Mouse (Mus musculus) stomach, embryonic 16.5 days (tissue): Measurements from ENCODE around the gene Arid3c. TPM values are rescaled to one million over a fixed set of nuclear protein-coding genes. Genes with fewer than 3 reads are reported as not detected.
"Not testable (repeated sequence)": the region's sequence is repeated elsewhere in the genome, so short reads cannot be mapped to it uniquely, and the experiment has no call there.

Experiments used
- ATAC-seq: fragments of 200-750 bp; cut with Nextera tagmentation; 2 replicates; pipeline ENCODE4 v1.8.0; 2017; ENCODE audit warnings: moderate number of reproducible peaks, moderate TSS enrichment; ENCODE audit not compliant: insufficient read depth, low FRiP score
- H3K27ac ChIP-seq: fragments of 300-500 bp; sonication (generic); 2 replicates; pipeline ENCODE4 v1.5.1; 2014; ENCODE audit warnings: low read length
- H3K27me3 ChIP-seq: fragments of 300-500 bp; sonication (generic); 2 replicates; pipeline ENCODE4 v1.6.1; 2014; ENCODE audit warnings: low read length, control low read depth, mixed read lengths; ENCODE audit not compliant: control insufficient read depth, insufficient read depth
- H3K36me3 ChIP-seq: fragments of 300-500 bp; sonication (generic); 2 replicates; pipeline ENCODE4 v1.6.1; 2014; ENCODE audit warnings: low read length; ENCODE audit not compliant: control insufficient read depth, insufficient read depth
- H3K4me1 ChIP-seq: fragments of 300-500 bp; sonication (generic); 2 replicates; pipeline ENCODE4 v1.6.1; 2014; ENCODE audit warnings: low read length, control low read depth, mixed read lengths; ENCODE audit not compliant: control insufficient read depth, insufficient read depth
- H3K4me2 ChIP-seq: fragments of 300-500 bp; sonication (generic); 2 replicates; pipeline ENCODE4 v1.6.1; 2014; ENCODE audit warnings: low read depth, low read length, mixed read lengths
- H3K4me3 ChIP-seq: fragments of 300-500 bp; sonication (generic); replicated peaks from 2 replicates; pipeline ENCODE4 v1.5.1; 2014; ENCODE audit warnings: mild to moderate bottlenecking, low read length
- H3K9ac ChIP-seq: fragments of 300-500 bp; sonication (generic); 2 replicates; pipeline ENCODE4 v1.6.1; 2014; ENCODE audit warnings: low read length
- H3K9me3 ChIP-seq: fragments of 300-500 bp; sonication (generic); replicated peaks from 2 replicates; pipeline ENCODE4 v1.6.1; 2016; ENCODE audit warnings: low read length, control low read depth; ENCODE audit not compliant: control insufficient read depth
- WGBS: fragments of 180-500 bp; shearing (Covaris S2); extraction: QIAGEN DNeasy Blood & Tissue Kit; methylation state at CpG from one replicate; pipeline ENCODE4 v1.1.7; 2014; 5-methylcytosine and 5-hydroxymethylcytosine counted together
- polyA plus RNA-seq: library from polyadenylated mRNA; unstranded; fragments of >200 nt; fragmentation: Nextera tagmentation; extraction: Ambion mirVana; gene quantifications from 2 replicates; pipeline ENCODE4 v1.2.1, GENCODE M21; 2015

Gene Arid3c
- polyA plus RNA-seq, 1 experiment from 2014 or later: not detected

DNA sequence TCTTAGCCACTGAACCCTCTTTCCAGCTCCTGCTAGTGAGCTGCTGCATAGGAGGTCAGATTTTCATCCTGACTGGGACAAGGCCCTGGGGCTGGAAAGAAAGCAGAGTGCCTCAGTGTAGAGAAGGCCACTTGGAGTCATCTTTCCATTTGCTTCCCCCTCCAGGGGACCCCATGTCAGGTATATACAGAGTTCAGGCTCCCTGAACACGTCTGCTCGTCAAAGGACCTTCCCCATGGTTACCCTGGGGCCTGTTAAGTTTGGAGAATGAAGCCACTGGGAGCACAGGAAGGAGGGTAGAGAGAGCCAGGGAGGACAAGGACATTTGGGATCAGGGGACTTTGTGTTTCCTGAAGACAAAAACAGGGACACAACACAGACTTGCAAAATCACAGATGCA is 28.7 kb downstream of the Arid3c start:
- not testable (repeated sequence) for H3K9ac ChIP-seq, H3K27ac ChIP-seq, H3K4me1 ChIP-seq, ATAC-seq, H3K36me3 ChIP-seq, H3K9me3 ChIP-seq, H3K4me2 ChIP-seq, H3K4me3 ChIP-seq
- peaks cover 14% of the 10 kb centered on the region for H3K27me3 ChIP-seq
- WGBS: 71% methylated on average over 2 of the region's 2 CpGs

DNA sequence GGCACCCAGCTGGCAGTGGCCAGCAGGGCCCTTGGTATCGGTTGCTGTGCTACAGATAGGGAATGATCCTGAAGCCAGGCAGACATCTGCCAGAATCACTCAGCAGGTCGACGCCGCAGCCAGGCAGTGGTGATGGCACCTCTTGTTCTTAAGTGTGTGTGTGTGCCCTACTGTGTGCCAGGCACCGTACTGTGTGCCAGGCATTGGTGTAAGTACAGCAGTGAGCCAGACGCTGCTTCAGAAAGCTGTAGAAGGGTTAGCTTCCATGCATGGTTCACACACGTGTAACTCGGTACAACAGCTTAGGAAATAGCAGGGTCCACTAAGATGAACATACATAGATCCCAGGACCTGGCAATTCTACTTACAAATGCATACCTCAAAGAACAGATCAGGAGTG is 30.7 kb downstream of the Arid3c start:
- not testable (repeated sequence) for H3K4me3 ChIP-seq, H3K4me1 ChIP-seq, H3K27me3 ChIP-seq, ATAC-seq, H3K27ac ChIP-seq, H3K36me3 ChIP-seq, H3K9ac ChIP-seq, H3K9me3 ChIP-seq, H3K4me2 ChIP-seq
- WGBS: 100% methylated on average over 1 of the region's 8 CpGs

DNA sequence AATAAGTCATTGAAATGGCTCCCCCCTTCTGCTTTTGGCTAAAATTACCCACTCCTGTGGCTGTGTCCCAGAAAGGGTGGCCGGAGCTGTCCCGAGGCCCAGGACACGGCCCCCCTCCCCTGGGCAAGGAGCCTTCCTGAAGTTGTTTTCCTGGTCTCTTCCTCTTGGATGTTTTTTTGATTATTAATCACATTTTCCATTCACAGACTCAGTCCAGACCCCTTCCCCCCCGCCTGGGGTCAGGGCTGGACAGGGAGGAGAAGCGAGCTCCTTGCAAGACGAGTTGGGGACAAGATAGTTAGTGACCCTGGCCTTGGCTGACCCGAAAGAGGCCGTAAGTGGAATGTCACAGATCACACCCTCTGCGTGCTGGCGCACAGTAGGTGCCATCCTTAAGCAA is 31.2 kb downstream of the Arid3c start, which contains the start of gene Il11ra1:
TSS of gene Il11ra1 (plus strand) at position 207 of the 400 bp plus-strand sequence.
- not testable (repeated sequence) for H3K36me3 ChIP-seq, H3K9me3 ChIP-seq, H3K4me3 ChIP-seq, ATAC-seq, H3K4me1 ChIP-seq, H3K27me3 ChIP-seq, H3K27ac ChIP-seq, H3K4me2 ChIP-seq, H3K9ac ChIP-seq
- 72% methylated on average over 9 of the region's 10 CpGs for WGBS

DNA sequence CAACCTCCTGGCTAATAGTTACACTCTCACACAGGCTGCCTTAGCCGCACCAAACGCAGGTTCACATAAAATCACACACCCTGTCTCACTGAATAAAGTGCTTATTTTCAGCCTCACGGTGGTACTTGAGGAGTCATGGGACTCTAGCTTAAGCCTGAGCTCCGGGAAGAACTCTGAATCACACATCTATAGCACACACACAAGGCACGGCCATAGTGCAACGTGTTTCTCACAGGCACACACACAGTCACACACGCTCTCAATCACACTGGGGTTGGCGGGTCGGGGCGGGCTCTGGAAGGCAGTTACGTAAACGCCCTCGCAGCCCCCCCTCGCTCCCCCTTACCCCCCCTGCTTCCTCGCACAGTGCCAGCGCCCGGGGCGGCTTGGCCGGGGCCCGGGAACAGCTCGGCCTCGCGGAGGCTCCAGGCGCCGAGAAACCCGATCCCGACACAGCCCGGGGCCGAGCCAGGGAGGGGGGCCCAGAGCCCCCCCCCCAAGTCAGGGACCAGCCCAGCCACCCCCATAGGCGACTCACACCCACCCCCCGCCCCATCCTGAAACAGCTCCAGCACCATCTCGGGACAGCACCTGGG is 32.4 kb downstream of the Arid3c start:
- not testable (repeated sequence) for H3K4me2 ChIP-seq, ATAC-seq, H3K9me3 ChIP-seq, H3K4me1 ChIP-seq, H3K9ac ChIP-seq, H3K36me3 ChIP-seq, H3K27me3 ChIP-seq, H3K4me3 ChIP-seq, H3K27ac ChIP-seq
- WGBS: 6% methylated on average over 22 of the region's 32 CpGs

DNA sequence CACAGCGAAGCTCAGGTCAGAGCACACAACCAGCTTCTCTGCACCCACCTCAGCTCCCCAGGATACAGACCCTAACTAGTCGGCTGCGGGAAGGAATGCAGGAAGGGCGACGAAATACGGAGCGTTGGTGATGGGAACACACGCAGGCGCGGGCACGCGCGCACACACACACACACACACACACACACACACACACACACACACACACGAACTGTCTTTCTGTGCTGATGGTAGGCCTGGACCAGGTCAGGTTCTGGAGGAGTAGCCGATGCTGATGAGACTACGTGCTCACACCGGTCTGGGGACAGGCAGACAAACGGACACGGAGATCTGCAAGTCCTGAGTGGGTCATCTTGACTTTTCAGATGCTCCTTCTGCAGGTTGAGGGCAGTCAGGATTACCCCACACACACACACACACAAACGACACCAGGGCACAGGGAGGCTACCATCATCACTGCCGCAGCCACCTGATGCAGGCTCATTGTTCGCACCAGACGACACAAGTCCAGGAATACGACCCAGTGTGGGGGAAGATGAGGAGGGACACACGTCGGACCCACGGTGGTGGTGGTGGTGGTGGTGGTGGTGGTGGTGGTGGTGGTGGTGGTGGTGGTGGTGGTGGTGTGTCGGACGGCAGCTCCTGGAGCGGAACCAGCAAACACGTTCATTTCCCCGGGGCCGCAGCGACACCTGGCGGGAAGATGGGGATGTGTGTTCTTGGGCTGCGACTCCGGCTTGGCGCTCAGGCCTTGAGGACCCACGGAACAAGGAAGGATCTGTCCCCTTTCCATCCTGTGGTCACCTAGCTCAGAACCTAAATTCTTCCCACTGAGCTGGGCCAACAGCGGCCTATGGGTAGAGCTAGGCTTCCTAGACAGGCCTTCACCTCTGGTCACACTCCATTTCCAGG is 33.8 kb downstream of the Arid3c start, which contains the start of gene Cntfr:
TSS of gene Cntfr (minus strand) at position 160 of the 912 bp plus-strand sequence.
- not testable (repeated sequence) for H3K4me3 ChIP-seq, H3K4me2 ChIP-seq, H3K27me3 ChIP-seq, H3K36me3 ChIP-seq, H3K9me3 ChIP-seq, H3K27ac ChIP-seq, ATAC-seq, H3K9ac ChIP-seq, H3K4me1 ChIP-seq
- WGBS: 28% methylated on average over 29 of the region's 40 CpGs

DNA sequence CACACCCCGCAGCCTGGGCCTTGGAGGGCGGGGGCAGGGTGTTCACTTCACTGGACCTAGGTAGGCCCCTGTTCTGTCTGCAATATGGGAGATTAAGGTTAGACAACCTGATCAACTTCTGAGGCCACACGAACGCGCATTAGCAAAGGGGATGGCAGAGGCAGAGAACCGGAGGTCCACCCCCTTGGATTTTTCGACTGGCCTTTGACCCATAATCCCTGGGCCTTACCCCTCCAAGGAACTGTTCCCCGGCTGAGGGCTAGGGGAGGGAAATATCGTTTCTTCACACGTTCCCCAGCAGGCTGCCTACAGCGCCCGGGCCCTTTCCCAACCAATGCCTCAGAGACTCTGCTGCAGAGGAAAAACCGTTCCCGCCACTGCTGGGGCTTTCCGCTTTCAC is 34.5 kb downstream of the Arid3c start:
- not testable (repeated sequence) for H3K36me3 ChIP-seq, H3K9me3 ChIP-seq, H3K4me3 ChIP-seq, H3K4me2 ChIP-seq, H3K27ac ChIP-seq, ATAC-seq, H3K9ac ChIP-seq, H3K4me1 ChIP-seq, H3K27me3 ChIP-seq
- WGBS: 21% methylated on average over 14 of the region's 15 CpGs

DNA sequence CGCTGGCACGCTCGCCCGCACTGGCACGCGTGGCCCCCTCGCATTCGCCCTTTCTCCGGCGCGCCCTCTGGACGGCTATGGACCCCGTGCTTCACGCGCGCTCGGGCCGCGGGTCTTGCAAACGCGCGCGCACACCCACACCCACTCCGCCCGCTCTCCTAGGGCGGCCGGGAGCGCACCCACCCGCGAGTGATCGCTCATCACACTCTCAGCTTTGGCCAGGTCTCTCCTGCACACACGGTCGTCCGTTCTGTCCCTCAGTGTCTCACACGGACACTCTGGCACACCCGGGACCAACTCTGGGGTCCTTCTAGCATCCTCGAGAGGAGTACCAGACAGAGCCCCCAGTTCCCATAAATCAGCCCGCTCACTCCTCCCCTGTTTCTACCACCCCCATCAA is 35.1 kb downstream of the Arid3c start:
- peak overlapping the region; percentile 31; the same call in 1 of the 2 replicates for H3K4me2 ChIP-seq
- 6% methylated on average over 17 of the region's 38 CpGs for WGBS

DNA sequence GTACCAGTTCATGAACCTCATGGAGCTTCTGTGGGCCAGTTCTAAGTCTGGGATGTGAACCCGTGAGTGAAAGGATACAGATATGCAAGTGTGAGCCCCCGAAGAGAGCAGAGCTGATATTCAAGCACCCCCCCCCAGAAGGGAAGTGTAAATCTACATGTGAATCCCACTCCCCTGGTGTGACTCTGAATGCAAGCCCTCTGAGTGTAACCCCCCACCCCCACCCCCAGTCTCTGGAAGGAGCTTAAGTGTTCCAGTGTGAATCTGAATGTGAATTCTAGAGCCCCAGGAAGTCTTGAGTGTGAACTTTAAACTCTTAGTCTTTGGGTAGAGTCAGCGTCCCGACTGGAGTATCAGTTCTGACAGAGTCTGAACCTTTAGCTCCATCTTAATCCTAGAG is 37.4 kb downstream of the Arid3c start:
- 16% methylated on average over 4 of the region's 4 CpGs for WGBS
- ATAC-seq, H3K36me3 ChIP-seq, H3K9ac ChIP-seq, H3K4me3 ChIP-seq, H3K27ac ChIP-seq, H3K27me3 ChIP-seq, H3K9me3 ChIP-seq, H3K4me1 ChIP-seq, H3K4me2 ChIP-seq: not testable (repeated sequence)

More for the DNA sequence above, 35.1 kb downstream of the Arid3c start:
- not testable (repeated sequence) for H3K9me3 ChIP-seq, H3K36me3 ChIP-seq, H3K27ac ChIP-seq, H3K4me1 ChIP-seq, ATAC-seq, H3K9ac ChIP-seq, H3K27me3 ChIP-seq
- H3K4me3 ChIP-seq: peak overlapping the region; percentile 14; the same call in 1 of the 2 replicates

DNA sequence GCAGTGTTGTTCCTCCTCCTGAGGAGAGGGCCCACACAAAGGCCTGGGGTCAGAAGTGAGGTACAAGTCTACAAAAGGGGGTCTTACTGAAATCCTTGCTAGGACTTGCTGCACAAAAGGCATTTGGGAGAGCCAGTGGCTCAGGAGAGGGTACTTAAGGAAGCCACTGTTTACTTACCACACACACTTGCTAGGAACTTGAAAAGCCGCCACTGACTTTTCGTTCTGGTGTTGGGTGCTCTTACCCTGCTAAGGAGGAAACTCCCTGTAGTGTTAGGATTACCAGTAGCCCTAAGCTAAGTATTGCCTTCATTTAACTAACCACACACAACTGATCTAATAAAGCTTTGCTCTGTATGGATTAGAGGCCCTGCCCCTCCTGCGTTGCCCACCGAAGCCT is 40.9 kb downstream of the Arid3c start:
- not testable (repeated sequence) for H3K4me2 ChIP-seq, H3K4me3 ChIP-seq
- WGBS: no CpG with 5 or more reads among the region's 4 CpGs

More for the DNA sequence above, 40.9 kb downstream of the Arid3c start:
- H3K9me3 ChIP-seq, H3K4me1 ChIP-seq, H3K27ac ChIP-seq, H3K27me3 ChIP-seq, H3K9ac ChIP-seq, ATAC-seq, H3K36me3 ChIP-seq: not testable (repeated sequence)
